Mouse (Mus musculus) right cerebral cortex, adult 18-20 months (tissue): ENCODE data around the gene Rtl4.
A peak's percentile ranks its signal among the peaks of the same experiment; 100 is the strongest.

Source experiments
- DNase-seq: peaks from one replicate; pipeline ENCODE4 v3.0.0; 2022; ENCODE audit warnings: mixed read lengths

Rtl4 gene

DNA sequence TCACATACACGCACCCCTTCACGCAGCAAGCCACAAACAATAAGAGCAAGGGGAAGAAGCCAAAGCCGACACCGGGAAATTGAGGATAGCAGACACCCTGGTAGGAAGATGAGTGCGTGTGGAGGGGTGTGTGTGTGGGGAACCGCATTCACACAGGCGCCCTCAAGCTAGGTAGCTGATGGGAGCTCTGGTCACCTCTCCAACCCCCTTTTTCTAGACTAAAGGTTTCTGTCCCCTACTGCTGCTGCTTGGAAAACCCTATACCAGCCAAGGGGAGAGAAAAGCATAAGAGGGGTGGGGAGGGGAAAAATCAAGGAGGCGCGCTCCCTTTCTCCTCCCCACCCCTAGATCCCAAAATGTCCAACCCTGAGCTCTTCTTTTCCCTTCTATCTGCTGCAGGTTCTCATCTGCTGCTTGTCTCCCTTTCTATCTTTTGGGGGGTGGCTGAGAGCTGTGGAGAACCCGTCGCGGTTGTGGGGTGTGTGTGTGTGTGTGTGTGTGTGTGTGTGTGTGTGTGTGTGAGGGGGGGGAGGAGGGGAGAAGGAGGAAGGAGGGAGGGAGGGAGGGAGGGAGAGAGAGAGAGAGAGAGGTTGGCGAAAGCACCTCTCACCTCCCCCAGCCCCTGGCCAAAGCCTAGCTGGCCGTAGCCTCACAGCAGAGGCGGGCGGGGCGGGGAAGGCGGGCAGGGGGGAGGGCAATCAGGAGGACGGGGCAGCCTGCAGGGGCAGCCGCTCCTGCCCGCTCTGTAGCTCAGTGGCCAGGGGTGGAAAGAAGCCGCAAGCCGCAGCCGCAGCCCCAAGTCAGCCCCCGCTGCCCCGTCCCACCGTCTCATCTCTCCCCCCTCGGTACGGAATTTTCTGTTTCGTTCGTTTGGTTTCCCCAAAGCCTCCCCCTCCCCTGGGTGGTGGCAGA, at the start of gene Rtl4:
Gene Rtl4 (plus strand): TSS at position 701 of the 912 bp plus-strand sequence.
- DNase-seq = no peak

DNA sequence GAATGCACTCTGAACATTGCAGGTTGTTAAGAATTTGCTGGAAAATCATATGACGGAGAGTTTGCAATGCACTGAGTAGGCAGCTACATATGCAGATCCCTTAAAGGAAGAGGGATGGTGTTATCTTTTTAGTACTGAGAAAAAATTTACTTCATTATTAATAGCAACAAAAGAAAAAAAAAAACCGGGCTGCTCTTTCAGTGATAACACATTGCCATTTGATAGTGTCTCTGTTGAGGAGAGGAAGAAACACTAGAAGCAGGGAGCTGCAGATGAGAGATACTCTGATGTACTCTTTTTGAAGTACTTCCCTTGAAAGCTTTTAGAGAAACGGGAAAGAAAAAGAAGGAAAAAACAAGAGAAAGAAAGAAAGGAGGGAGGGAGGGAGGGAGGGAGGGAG, 44.0 kb upstream of the Rtl4 start:
- DNase-seq = no peak

DNA sequence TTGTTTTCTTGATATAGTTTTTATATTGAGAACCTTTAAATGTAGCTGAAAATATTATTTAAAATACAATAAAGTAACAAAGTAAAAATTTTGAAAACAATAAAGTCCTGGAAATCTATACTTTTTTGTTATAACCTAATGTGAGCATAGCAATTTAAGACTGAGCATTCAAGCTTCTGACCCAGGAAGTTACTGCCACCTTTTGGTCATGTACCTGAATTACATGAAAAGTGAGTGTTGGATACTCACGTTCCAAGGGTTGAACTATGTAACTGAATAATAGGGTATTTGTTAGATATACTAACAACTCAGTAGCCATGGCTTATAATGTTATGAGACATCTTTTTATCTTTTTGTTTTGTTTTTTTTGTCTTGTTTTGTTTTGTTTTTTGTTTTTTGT, 43.3 kb upstream of the Rtl4 start:
- DNase-seq = no peak

DNA sequence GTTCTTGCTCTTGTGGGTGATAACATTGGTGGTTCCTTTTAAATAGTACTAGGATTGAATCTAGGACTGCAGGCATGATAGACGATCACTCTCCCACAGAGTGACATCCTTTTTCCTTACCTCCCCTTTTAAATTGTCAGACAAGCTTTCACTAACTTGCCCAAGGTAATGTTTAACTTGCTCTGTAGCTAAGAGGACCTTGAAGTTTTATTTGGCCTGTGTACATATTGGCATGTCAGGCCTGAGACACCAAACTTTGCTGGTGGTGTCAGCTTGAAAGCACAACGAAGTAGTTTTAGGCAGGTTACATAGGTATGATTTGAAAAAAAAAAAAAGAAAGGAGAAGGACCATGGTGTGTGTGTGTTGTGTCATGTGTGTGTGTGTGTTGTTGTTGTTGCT, 36.5 kb upstream of the Rtl4 start:
- no peak for DNase-seq

DNA sequence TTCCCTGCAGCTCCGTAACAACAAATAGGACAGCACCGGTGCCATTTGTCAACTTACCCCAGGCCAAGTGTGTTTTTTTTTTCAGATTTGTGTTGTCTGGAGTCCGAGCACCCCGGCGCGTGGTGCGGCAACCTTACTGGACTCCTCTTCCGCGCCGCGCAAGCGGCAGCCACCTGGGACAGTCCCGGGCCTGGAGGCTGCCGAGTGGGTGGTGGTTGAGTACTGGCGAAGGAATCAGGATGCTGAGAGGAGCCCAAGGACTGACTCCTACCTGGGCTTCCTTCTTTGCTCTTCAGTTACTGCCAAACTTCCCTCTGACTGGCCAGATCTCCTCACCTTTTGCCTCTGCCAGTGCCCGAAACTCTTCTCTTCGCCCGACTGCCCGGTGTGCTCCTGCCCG, 965 bp upstream of the Rtl4 start:
- no peak for DNase-seq

DNA sequence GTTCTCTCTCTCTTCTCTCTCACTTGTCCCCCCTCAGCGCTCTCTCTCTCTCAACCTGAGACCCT, 733 bp upstream of the Rtl4 start, which contains the start of gene Trpc5:
Gene Trpc5 (minus strand): TSS at position 39 of the 65 bp plus-strand sequence.
- DNase-seq = no peak

DNA sequence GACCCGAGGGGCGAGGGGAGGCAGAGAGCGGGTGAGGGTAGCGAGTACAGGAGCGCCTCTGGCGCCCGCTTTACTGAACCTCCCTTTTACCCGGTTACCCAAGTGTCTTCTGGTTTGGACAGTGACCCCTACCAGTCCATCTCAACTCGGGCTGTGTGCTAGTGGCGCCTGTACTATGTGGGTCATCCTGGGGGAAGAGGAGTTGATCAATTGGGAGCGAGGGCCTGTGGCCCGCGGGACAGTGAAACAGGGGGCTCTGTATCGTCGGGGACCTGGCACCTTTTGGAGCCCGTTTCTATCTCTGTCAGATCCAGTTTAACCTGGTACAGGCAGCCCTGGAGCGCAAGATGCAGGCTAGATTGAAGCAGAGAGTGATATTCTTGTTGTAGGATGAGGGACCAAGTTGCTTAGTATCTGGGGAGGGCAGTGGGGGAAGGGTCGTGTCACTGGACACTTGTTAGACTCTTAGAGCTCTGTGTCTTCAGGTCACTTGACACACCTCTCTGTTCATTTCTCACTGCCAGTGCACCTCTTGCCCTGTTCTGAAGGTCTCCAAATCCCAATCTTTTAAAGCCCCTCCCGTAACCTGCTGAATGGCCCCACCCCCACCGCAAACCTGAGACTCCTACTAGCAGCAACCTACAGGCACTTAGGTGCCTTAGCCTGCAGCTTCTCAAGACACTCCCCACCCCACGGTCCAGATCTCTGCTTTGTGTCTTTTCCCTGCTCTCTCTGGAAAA, 582 bp downstream of the Rtl4 start:
- DNase-seq = no peak

DNA sequence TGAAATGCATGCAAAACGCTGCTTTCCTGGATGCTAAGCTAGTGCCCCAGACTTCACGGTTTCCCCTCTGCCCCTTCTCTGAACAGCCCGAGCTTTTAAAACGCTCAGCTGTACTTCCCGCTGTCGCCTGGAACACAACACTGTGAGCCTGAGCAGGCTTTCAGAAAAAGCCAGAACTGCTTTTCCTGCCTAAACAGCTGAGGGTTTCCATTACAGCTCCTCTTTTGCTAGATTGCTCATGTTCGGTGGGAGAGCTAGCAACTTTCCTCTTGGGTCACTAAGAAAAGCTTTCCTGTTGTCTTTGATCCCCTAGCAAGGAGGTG, 1.1 kb downstream of the Rtl4 start:
- no peak for DNase-seq

DNA sequence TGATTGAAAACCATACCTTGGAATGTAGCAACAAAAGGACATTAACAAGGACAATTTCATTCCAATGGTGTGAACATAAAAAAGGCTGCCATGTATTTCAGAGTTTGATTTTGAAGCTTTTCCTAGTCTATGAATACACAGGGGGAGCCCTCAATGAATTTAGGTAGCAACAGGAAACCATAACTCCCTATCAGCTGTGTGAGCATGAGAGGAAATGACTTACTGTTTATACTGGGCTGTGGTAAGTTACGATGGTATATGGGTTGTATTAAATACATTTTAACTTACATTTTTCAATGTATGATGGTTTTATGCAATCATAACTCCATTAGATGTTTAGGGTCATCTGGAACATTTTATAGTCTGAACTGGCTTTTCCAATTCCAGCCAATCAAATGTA, 27.6 kb downstream of the Rtl4 start:
- DNase-seq = no peak

DNA sequence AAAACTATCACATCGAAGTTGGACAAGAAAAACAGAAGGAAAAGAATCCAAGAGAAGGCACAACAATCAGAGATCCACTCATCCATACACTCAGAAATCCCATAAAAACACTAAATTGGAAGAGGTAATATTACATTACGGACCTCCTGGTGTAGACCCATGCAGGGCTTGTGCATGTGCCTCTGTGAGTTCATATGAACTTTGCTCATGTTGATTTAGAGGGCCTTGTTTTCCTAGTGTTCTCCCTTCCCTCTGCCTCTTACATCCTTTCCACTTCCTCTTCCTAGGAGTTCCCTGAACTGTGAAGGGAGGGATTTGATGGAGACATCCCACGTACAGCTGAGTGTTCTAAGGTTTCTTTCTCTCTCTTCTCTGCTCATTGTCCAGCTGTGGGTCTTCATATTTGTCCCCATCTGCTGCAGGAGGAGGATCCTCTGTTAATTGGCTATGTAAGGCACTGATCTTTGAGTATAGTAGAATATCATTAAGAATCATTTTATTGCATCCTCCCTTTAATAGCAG, 58.9 kb downstream of the Rtl4 start:
- DNase-seq = no peak

DNA sequence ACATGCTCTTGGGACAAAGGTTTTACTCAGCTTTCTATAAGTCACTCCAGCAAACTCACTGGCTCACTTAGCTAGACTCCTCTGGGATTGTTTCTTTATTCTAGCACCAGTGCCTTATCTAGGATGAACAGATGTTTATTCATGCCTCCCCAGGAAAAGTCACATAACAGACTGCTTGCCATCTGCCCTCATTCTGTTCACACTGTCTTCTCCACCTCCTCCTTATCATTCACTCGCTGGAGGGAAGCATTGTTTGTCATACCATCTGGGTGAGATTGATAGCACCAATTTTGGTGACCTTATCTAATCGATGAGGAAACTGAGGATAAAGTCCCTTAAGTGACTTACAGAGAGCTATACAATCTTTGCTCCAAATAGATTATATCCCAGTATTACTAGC, 298.3 kb downstream of the Rtl4 start:
- peak; percentile 5 for DNase-seq

DNA sequence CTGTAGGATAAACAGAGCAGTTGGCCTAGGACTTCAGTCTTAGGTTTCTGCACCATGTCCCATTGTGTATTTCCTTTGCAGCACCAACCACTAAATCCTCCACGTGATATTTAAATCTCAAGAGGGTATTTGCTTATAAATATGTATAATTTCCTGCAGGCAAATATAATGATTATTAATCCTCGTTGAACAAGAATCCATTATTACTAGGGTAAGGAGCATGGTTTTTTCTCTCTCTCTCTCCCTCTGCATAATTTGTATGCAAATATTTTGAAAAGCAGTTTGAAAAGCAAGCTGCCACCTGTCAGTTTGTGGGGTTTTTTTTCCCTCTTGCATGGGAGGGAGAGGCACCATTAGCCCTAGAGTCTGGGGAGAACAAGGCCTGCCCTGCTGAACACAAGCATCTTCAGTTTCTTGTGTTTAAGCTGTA, 376.8 kb downstream of the Rtl4 start:
- no peak for DNase-seq

DNA sequence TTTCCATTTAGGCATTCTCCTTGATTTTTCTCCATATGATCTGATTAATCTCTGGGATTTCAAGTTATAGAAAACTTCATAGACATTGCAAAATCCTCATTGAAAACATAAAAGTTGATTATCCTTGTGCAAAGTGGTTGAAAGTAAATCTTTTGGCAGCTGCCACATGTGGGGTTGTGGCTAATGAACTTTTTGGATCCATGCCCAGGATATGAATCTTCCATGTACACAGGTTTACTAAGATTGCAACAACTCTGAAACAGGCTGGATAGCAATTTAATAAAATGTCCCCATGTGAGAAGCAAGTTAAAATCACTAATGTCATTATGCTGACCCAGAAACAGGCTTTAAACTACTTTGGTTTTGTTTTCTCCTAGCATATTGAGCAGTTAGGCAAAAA, 401.1 kb downstream of the Rtl4 start:
- no peak for DNase-seq

DNA sequence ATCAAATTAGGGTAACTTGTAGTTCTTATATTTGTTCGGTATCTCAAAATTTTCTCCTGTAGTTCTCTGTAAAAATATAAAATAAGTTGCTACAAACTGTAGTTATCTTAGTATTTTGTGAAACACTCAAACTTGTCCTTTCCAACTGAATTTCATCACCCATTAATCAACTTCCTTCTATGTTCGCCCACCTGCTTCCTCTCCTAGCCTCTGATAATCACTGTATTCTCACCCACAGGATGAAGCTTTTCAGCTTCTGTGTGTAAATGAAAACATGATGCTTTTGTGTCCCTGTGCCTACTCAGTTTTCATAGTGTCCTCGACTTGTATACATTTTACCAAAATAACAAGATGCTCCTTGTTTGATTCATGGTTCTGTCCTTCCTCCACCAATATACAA, 401.7 kb downstream of the Rtl4 start:
- no peak for DNase-seq

DNA sequence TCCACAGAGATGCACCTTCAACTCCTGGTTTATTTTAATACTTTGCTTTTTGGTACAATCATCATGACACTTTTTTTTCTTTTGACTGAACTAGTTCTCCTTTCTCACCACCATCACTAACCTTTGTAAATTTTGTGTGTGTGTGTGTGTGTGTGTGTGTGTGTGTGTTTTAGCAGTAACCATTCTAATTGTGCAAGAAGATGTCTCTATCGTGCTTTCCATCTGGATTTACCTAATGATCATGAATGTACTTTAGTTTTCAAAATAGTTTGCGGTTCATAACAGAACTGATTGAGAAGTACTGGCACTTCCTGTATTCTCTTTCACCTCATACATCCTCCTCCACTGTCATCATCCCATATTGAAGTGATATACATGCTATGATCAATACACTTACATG, 402.3 kb downstream of the Rtl4 start:
- no peak for DNase-seq
